1 mouse cellular context compared by ENCODE assay signal in the genomic region with DNA sequence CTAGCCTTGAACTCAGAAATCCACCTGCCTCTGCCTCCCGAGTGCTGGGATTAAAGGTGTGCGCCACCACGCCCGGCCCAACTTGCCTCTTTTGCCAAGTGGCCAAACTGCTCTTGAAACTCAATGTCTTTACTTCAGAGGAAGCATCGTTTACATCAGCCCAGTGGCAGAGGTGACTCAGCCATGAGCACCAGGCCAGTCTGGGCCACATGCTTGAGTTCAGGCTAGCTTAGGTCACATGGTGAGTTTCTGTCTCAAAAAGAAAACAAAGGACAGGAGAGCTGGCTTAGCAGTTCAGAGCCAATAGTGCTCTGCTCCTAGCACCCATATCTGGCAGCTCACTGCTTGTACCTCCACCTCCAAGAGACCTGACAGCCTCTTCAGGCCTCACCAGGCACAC.
TF ChIP-seq lines count a peak whose summit lies in the region.

No protein-coding gene starts in this region.

TF ChIP-seq in C2C12, 6 proteins besides CTCF, POLR2A, EP300 and RAD21 (continued from another document):
- TF ChIP-seq MAX (IDR thresholded peaks at IDR 0.05) = no peak
- TF ChIP-seq CEBPB (IDR thresholded peaks at IDR 0.05; ENCODE audit: low read depth) = no peak
TF ChIP-seq in C2C12: peak in this region for 1.
